Mouse (Mus musculus): ENCODE results near the gene Ccna2. TPM values are rescaled to one million over a fixed set of nuclear protein-coding genes. Genes with fewer than 3 reads are reported as not detected.
"Not testable (repeated sequence)": the region's sequence is repeated elsewhere in the genome, so short reads cannot be mapped to it uniquely, and the experiment has no call there.

Ccna2 gene
- polyA plus RNA-seq, 1 experiment = 266 TPM

DNA sequence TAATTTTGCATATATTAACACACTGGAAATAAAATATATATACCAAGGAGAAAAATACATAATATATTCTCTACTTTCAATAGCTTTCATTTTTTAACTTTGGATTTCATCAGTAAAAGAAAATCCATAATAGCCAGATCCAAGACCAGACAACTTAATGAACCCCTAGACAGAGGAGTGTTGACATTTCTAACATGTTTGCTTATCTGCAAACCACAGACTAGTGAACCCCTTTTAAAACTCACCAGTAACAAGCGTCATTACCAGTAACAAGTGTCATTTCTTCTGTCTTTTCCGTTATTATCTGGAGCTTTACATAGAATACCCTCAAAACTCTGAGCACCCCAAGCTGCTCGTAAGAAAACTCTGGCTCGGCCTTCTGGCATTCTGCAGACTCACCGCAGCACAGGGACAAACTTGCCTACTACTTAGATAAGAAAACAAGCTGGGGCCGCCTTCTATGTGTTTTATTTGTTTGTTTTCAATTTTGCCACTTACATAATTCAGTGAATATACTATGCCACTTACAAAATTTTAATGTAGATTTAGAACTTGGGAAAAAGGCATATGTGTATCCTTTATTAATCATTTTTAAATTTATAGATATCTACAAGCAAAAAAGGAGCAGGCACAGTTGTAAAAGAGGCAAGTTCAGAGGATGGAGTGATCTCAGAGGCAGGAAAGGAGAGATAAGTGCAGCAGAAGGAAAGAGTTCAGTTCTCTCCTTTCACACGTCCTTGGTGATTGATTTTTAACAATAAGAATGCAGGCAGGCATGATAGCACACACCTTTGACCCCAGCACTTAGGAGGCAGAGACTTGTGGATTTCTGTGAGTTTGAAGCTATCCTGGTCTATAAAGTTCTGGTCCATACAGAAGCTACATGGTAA lies 34.2 kb upstream of the Ccna2 start:
- Histone ChIP-seq H3K9ac (ENCODE audit: low read depth, poor library complexity, severe bottlenecking) (no peak overlapping the region), H3K36me3 (ENCODE audit: control insufficient read depth, insufficient read depth, low read length, poor library complexity, severe bottlenecking) (no peaks in the 10 kb centered on the region), H3K27ac (ENCODE audit: insufficient read depth, low read length) (no peak overlapping the region), H3K27me3 (ENCODE audit: control insufficient read depth, insufficient read depth, low read length, poor library complexity, severe bottlenecking) (no peaks in the 10 kb centered on the region), H3K4me3 (ENCODE audit: low read depth, low read length) (no peak overlapping the region), H3K9me3 (replicated peaks; ENCODE audit: control insufficient read depth, insufficient read depth, low read length, poor library complexity, severe bottlenecking) (no peaks in the 10 kb centered on the region), H3K4me1 (ENCODE audit: control insufficient read depth, insufficient read depth, low read length) (no peaks in the 10 kb centered on the region)
- TF ChIP-seq EP300 (IDR thresholded peaks at IDR 0.05; ENCODE audit: insufficient read depth, low read depth, low read length) (no peak), CTCF (IDR thresholded peaks at IDR 0.05; ENCODE audit: low read depth, low read length) (no peak), POLR2A (IDR thresholded peaks at IDR 0.05; ENCODE audit: insufficient read depth, low read length) (no peak)

DNA sequence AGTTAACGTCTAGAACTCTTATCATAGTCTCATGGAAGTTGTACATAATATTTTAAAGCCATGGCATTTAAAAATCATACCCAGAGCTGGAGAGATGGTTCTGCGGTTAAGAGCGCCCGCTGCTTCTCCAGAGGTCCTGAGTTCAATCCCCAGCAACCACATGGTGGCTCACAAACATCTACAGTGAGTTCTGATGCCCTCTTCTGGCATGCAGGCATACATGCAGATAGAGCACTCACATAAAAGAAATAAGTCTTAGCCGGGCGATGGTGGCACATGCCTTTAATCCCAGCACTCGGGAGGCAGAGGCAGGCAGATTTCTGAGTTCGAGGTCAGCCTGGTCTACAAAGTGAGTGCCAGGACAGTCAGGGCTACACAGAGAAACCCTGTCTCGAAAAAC lies 27.8 kb upstream of the Ccna2 start:
- H3K36me3 ChIP-seq (ENCODE audit: control insufficient read depth, insufficient read depth, low read length, poor library complexity, severe bottlenecking); H3K27ac ChIP-seq (ENCODE audit: insufficient read depth, low read length); H3K9ac ChIP-seq (ENCODE audit: low read depth, poor library complexity, severe bottlenecking); H3K9me3 ChIP-seq (replicated peaks; ENCODE audit: control insufficient read depth, insufficient read depth, low read length, poor library complexity, severe bottlenecking); H3K27me3 ChIP-seq (ENCODE audit: control insufficient read depth, insufficient read depth, low read length, poor library complexity, severe bottlenecking); H3K4me3 ChIP-seq (ENCODE audit: low read depth, low read length); H3K4me1 ChIP-seq (ENCODE audit: control insufficient read depth, insufficient read depth, low read length): not testable (repeated sequence)
- peak; percentile 10 for TF ChIP-seq CTCF (IDR thresholded peaks at IDR 0.05; ENCODE audit: low read depth, low read length)

DNA sequence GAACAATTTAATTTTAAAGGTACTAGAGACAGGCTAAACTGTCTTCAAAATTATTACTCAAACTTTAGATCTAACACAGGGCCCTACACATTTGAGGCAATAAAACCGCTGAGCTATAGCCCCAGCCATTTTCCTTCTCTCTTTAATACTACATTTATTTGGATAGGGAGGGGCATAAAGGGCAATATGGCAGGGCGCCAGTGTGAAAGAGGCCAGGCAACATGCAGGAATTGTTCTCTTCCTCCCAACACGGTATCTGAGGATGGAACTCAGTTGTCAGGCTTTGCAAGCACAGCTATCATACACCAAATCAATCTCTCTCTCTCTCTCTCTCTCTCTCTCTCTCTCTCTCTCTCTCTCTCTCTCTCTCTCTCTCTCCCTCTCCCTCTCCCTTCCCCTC lies 26.9 kb upstream of the Ccna2 start:
- H3K27me3 ChIP-seq (ENCODE audit: control insufficient read depth, insufficient read depth, low read length, poor library complexity, severe bottlenecking) = no peaks in the 10 kb centered on the region
- H3K36me3 ChIP-seq (ENCODE audit: control insufficient read depth, insufficient read depth, low read length, poor library complexity, severe bottlenecking) = no peaks in the 10 kb centered on the region
- H3K27ac ChIP-seq (ENCODE audit: insufficient read depth, low read length) = no peak overlapping the region
- TF ChIP-seq EP300 (IDR thresholded peaks at IDR 0.05; ENCODE audit: insufficient read depth, low read depth, low read length) = no peak
- TF ChIP-seq CTCF (IDR thresholded peaks at IDR 0.05; ENCODE audit: low read depth, low read length) = no peak
- no peak for TF ChIP-seq POLR2A (IDR thresholded peaks at IDR 0.05; ENCODE audit: insufficient read depth, low read length)
- H3K9me3 ChIP-seq (replicated peaks; ENCODE audit: control insufficient read depth, insufficient read depth, low read length, poor library complexity, severe bottlenecking) = no peaks in the 10 kb centered on the region
- H3K9ac ChIP-seq (ENCODE audit: low read depth, poor library complexity, severe bottlenecking) = no peak overlapping the region
- H3K4me1 ChIP-seq (ENCODE audit: control insufficient read depth, insufficient read depth, low read length) = peaks cover 2% of the 10 kb centered on the region
- H3K4me3 ChIP-seq (ENCODE audit: low read depth, low read length) = no peak overlapping the region

DNA sequence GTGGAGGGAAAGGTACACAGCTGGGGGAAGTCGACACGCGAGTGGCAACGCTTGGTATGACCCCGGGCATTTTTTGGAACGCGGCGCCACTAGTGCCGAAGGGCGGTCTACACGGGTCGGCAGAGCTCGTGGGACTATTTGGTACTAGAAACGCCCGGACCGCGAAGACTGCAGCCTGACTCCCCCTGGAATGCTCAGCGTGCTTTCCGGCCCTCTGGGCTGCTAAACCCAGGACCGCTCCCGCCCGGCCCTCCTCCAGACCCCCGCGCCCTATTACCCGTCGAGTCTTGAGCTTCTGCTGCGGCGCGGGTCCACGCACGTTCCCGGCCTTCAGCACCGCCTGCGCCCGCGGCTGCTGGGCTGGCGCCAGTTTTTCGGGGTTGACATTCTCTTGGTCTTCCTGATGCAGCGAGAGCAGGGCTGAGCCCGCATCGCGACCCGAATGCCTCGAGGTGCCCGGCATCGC lies 556 bp downstream of the Ccna2 start:
- TF ChIP-seq EP300 (IDR thresholded peaks at IDR 0.05; ENCODE audit: insufficient read depth, low read depth, low read length) (no peak), POLR2A (IDR thresholded peaks at IDR 0.05; ENCODE audit: insufficient read depth, low read length) (no peak), CTCF (IDR thresholded peaks at IDR 0.05; ENCODE audit: low read depth, low read length) (no peak)
- H3K36me3 ChIP-seq (ENCODE audit: control insufficient read depth, insufficient read depth, low read length, poor library complexity, severe bottlenecking) = peaks cover 41% of the 10 kb centered on the region
- peak overlapping the region; percentile 24; the same call in 1 of the 2 replicates for H3K27ac ChIP-seq (ENCODE audit: insufficient read depth, low read length)
- H3K9me3 ChIP-seq (replicated peaks; ENCODE audit: control insufficient read depth, insufficient read depth, low read length, poor library complexity, severe bottlenecking) = no peaks in the 10 kb centered on the region
- peak overlapping the region; percentile 95 for H3K9ac ChIP-seq (ENCODE audit: low read depth, poor library complexity, severe bottlenecking)
- no peaks in the 10 kb centered on the region for H3K27me3 ChIP-seq (ENCODE audit: control insufficient read depth, insufficient read depth, low read length, poor library complexity, severe bottlenecking)
- peak overlapping the region; percentile 97 for H3K4me3 ChIP-seq (ENCODE audit: low read depth, low read length)
- no peaks in the 10 kb centered on the region for H3K4me1 ChIP-seq (ENCODE audit: control insufficient read depth, insufficient read depth, low read length)

DNA sequence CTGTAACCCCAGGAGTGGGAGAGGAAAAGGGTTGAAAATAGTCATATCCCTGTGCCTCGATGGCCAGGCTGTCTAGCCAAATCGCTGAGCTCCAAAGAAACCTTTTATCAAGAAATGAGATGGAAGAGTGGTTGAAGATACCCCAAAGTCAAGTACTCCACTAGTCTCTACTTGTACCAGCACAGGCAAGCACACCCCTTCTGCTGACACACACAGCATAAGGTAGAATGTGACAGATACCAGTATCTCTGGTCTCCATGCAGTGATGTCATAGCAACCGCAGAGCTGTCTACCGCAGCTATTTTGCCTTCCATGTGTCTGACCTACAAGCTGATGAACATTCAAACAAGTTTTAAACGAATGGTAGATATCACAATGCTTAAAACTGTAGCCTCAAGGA lies 2.1 kb downstream of the Ccna2 start:
- H3K27me3 ChIP-seq (ENCODE audit: control insufficient read depth, insufficient read depth, low read length, poor library complexity, severe bottlenecking) = no peaks in the 10 kb centered on the region
- H3K4me3 ChIP-seq (ENCODE audit: low read depth, low read length) = no peak overlapping the region
- H3K27ac ChIP-seq (ENCODE audit: insufficient read depth, low read length) = no peak overlapping the region
- H3K36me3 ChIP-seq (ENCODE audit: control insufficient read depth, insufficient read depth, low read length, poor library complexity, severe bottlenecking) = peaks cover 54% of the 10 kb centered on the region
- TF ChIP-seq POLR2A (IDR thresholded peaks at IDR 0.05; ENCODE audit: insufficient read depth, low read length) (no peak), EP300 (IDR thresholded peaks at IDR 0.05; ENCODE audit: insufficient read depth, low read depth, low read length) (no peak), CTCF (IDR thresholded peaks at IDR 0.05; ENCODE audit: low read depth, low read length) (no peak)
- no peaks in the 10 kb centered on the region for H3K4me1 ChIP-seq (ENCODE audit: control insufficient read depth, insufficient read depth, low read length)
- H3K9me3 ChIP-seq (replicated peaks; ENCODE audit: control insufficient read depth, insufficient read depth, low read length, poor library complexity, severe bottlenecking) = no peaks in the 10 kb centered on the region
- peak overlapping the region; percentile 95; the same call in 1 of the 2 replicates for H3K9ac ChIP-seq (ENCODE audit: low read depth, poor library complexity, severe bottlenecking)

DNA sequence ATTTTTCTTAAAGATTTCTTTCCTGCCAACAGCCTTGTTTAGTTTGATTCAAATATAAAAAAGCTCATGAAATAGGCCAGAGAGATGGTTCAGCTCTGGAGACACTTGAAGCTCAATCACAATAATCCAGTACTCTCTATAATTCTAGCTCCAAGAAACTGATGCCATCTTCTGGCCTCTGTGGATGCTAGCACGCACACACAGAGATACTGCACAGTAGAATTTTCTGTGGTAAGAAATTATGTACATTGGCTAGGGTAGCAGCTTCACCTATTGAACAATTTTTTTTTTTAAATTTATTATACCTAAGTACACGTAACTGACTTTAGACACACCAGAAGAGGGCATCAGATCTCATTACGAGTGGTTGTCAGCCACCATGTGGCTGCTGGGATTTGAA lies 8.3 kb downstream of the Ccna2 start:
- no peak overlapping the region for H3K9ac ChIP-seq (ENCODE audit: low read depth, poor library complexity, severe bottlenecking)
- TF ChIP-seq EP300 (IDR thresholded peaks at IDR 0.05; ENCODE audit: insufficient read depth, low read depth, low read length) (no peak), CTCF (IDR thresholded peaks at IDR 0.05; ENCODE audit: low read depth, low read length) (no peak), POLR2A (IDR thresholded peaks at IDR 0.05; ENCODE audit: insufficient read depth, low read length) (no peak)

More for the DNA sequence above, 8.3 kb downstream of the Ccna2 start:
- no peaks in the 10 kb centered on the region for H3K27me3 ChIP-seq (ENCODE audit: control insufficient read depth, insufficient read depth, low read length, poor library complexity, severe bottlenecking)
- no peak overlapping the region for H3K27ac ChIP-seq (ENCODE audit: insufficient read depth, low read length)
- peaks cover 71% of the 10 kb centered on the region for H3K36me3 ChIP-seq (ENCODE audit: control insufficient read depth, insufficient read depth, low read length, poor library complexity, severe bottlenecking)
- no peaks in the 10 kb centered on the region for H3K9me3 ChIP-seq (replicated peaks; ENCODE audit: control insufficient read depth, insufficient read depth, low read length, poor library complexity, severe bottlenecking)
- no peak overlapping the region for H3K4me3 ChIP-seq (ENCODE audit: low read depth, low read length)
- H3K4me1 ChIP-seq (ENCODE audit: control insufficient read depth, insufficient read depth, low read length) = no peaks in the 10 kb centered on the region
